Mouse (Mus musculus) naive thymus-derived CD4-positive, alpha-beta T cell, adult 2 months (primary cell): Measurements from ENCODE around the gene Fosb.

Experiments used
- DNase-seq: peaks from one replicate; pipeline ENCODE4 v3.0.0-alpha.2; 2011; ENCODE audit warnings: low read depth

Gene Fosb

GRCm38 (mm10) chr7:19281680-19282304 is 28.1 kb downstream of the Fosb start:
- DNase-seq: peak; percentile 81

GRCm38 (mm10) chr7:19279581-19280114 is 30.2 kb downstream of the Fosb start, which contains the start of gene Ppm1n:
Gene Ppm1n (minus strand): TSS chr7:19280064.
- peak; percentile 72 for DNase-seq

- no peak for DNase-seq
Observed at GRCm38 (mm10) chr7:19279052-19279451, 30.8 kb downstream of the Fosb start.

- peak; percentile 47 for DNase-seq
Observed at GRCm38 (mm10) chr7:19276253-19276652, 33.6 kb downstream of the Fosb start.

- DNase-seq: peak; percentile 95
Observed at GRCm38 (mm10) chr7:19272173-19272764, 37.6 kb downstream of the Fosb start.

- DNase-seq: peak; percentile 91
Observed at GRCm38 (mm10) chr7:19271238-19272172, 38.3 kb downstream of the Fosb start, which contains the start of gene Vasp. Gene Vasp (minus strand): TSS chr7:19271817.

GRCm38 (mm10) chr7:19270509-19271237 is 39.2 kb downstream of the Fosb start:
- DNase-seq: no peak

GRCm38 (mm10) chr7:19269721-19270441 is 40.0 kb downstream of the Fosb start:
- DNase-seq: no peak

- peak; percentile 69 for DNase-seq
Observed at GRCm38 (mm10) chr7:19268993-19269681, 40.7 kb downstream of the Fosb start.

- no peak for DNase-seq
Observed at GRCm38 (mm10) chr7:19267051-19267450, 42.8 kb downstream of the Fosb start.

GRCm38 (mm10) chr7:19265928-19266822 is 43.7 kb downstream of the Fosb start:
- peak; percentile 63 for DNase-seq

- DNase-seq: no peak
Observed at GRCm38 (mm10) chr7:19265147-19265546, 44.7 kb downstream of the Fosb start.

- no peak for DNase-seq
Observed at GRCm38 (mm10) chr7:19258336-19258735, 51.5 kb downstream of the Fosb start.

GRCm38 (mm10) chr7:19257390-19258022 is 52.3 kb downstream of the Fosb start:
- DNase-seq: no peak

- peak; percentile 55 for DNase-seq
Observed at GRCm38 (mm10) chr7:19256567-19256966, 53.3 kb downstream of the Fosb start.

GRCm38 (mm10) chr7:19255395-19255794 is 54.5 kb downstream of the Fosb start:
- no peak for DNase-seq

GRCm38 (mm10) chr7:19253437-19253836 is 56.4 kb downstream of the Fosb start:
- DNase-seq: no peak
